Mouse (Mus musculus) cortical plate, adult 2 months (tissue): Measurements from ENCODE around the gene Arhgap32.

Source experiments
- CTCF ChIP-seq: fragments of 200-500 bp; IDR thresholded peaks from 2 replicates; pipeline ENCODE4 v1.5.1; 2011; ENCODE audit warnings: mild to moderate bottlenecking, control low read depth, low read length; ENCODE audit not compliant: insufficient read depth; ENCODE audit errors: extremely low read depth
- POLR2A ChIP-seq: fragments of 200-500 bp; IDR thresholded peaks from 2 replicates; pipeline ENCODE4 v1.6.1; 2011; ENCODE audit warnings: mild to moderate bottlenecking, low read length, control low read depth; ENCODE audit not compliant: insufficient read depth; ENCODE audit errors: extremely low read depth

DNA sequence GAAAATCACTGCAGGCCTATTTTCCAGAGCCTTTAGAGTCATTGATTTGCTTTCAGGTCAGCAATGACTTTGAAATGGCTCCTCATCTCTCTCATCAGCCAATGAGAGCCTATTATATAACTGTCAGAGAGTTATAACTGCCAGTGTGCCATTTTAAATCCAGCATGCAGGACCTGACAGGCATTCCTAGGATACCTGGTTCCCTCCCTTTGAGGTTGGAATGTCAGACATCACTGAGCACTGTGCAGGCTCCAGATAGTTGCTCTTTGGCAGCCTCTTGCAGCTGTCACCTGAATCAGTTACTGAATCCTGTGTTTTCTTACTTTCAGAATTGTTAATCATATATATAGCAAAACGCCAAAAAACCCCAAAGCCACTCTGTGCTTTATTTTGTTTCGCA, 111.1 kb downstream of the Arhgap32 start:
- 0 out of 2 replicates have a peak, but pooled peaks have one; percentile 43 for TF ChIP-seq POLR2A
- no peak for TF ChIP-seq CTCF
